Mouse (Mus musculus) left cerebral cortex, postnatal 36 days (tissue): ENCODE results near the gene Mybbp1a. TPM values are rescaled to one million over a fixed set of nuclear protein-coding genes. Genes with fewer than 3 reads are reported as not detected.
"Not testable (repeated sequence)": the region's sequence is repeated elsewhere in the genome, so short reads cannot be mapped to it uniquely, and the experiment has no call there.

ENCODE experiments used
- DNase-seq, 2 experiments: peaks; one replicate each; pipeline ENCODE4 v3.0.0; 2021 to 2022; ENCODE audit warnings: low spot score in 2 of 2, mixed read lengths in 1 of 2
- intact Hi-C: fragments of 180-260 bp; cut with DNase I; formaldehyde crosslinking; loops from one replicate; pipeline ENCODE4 v1.15.1; 2025
- total RNA-seq, 2 experiments: library from RNA; stranded (reverse); gene quantifications; 2 replicates each; pipeline ENCODE4 v1.2.3; 2021

The Mybbp1a gene
- total RNA-seq, 2 experiments from 2014 or later: 42.8 to 50.2 TPM

DNA sequence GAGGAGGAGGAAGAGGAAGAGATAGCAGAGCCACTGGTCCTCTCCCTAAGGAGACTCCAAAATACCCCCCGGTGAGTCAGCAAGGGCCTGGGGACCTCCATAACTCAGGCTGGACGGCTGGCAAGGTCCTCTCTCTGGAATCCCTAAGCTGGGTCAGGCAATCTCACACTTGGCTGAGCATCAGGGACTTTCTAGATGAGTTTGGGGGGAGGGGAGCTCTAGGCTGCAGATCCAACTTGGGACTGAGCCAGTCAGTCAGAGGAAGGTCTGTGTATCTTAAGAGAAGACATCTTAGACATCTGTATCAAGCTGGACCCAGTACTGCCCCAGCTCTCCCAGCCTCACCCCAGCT lies 5.5 kb upstream of the Mybbp1a start:
- DNase-seq: no peak
- intact Hi-C loops: loop anchor here (5.0 kb wide), 2 partner anchors 127 to 193 kb away; no protein-coding TSS in a partner anchor

DNA sequence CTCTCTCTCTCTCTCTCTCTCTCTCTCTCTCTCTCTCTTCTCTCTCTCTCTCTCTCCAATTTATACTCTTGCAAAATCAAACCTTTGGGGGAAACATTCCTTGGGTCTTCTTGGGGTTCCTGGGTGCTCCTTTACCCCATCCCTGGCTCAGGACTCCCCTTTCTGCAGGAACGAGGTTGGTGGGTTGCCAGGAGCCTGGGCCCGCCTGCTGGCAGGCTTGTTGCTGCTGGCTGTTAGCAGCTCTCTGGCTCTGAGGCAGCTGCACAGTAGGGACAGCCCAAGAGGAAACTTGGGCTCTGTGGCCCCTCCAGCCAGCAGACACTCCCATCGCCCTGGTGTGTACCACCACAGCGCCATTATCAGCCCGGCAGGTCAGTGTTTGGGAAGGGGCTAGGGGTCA lies 4.9 kb upstream of the Mybbp1a start:
- intact Hi-C loops: loop anchor here (5.0 kb wide), 2 partner anchors 126 to 194 kb away; no protein-coding TSS in a partner anchor
- no peak for DNase-seq

DNA sequence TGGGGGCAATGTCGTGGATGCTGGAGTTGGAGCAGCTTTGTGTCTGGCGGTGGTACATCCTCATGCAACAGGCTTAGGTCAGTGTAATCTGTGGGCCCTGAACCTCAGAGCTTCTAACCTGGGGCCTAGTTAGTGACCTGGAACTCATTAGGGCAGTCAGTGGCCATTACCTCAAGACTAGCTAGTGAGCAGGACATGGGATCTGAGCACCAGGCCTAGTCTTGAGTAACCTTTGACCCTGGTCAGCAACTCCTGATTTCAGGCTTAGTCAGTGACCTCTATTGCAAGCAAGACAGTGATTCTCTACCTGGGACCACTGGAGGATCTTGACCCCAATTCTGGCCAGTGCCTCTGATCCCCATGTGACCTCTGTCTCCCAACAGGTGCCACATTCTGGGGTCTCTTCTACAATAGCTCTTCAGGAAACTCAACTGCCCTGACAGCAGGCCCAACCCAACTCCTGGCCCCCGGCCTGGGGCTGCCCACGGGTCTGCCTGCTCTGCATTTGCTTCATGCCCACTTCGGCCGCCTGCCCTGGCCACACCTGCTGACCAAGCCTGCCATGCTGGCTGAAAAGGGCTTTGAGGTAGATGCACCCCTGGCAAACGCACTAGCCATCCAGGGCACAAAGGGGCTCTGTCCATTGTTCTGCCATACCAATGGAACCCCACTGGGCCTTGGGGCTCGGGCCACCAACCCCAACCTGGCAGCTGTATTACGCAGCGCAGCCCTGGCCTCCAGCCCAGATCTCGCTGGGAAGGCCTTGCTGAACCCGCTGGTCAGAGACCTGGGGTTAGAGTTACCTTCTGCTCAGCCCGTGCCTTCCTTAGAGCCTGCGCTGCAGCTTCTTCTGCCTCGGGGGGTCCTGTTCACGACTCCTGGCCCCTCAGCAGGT lies 4.2 kb upstream of the Mybbp1a start:
- intact Hi-C loops: loop anchor here (5.0 kb wide), 2 partner anchors 125 to 195 kb away; no protein-coding TSS in a partner anchor
- no peak for DNase-seq

DNA sequence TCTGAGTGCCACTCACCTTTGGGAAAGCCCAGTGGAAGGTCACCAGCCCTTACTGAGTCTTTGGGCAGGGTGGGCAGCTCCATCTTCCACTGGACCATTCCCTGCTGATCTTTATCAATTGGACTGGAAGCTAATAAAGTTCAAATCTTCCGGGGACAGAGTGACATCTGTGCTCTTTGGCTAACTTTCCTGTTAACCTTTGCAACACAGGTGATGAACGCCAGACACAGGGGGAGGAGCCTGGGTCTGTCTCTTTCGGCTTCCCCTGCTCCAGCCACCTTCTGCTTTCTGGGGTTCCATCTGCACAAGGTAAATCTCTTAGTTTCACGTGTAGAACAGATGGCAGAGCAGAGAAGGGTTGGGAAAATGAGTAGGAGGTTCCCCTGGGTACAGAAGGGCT lies 2.7 kb upstream of the Mybbp1a start:
- DNase-seq: no peak
- intact Hi-C loops: loop anchor here (5.0 kb wide), 2 partner anchors 124 to 196 kb away; no protein-coding TSS in a partner anchor

DNA sequence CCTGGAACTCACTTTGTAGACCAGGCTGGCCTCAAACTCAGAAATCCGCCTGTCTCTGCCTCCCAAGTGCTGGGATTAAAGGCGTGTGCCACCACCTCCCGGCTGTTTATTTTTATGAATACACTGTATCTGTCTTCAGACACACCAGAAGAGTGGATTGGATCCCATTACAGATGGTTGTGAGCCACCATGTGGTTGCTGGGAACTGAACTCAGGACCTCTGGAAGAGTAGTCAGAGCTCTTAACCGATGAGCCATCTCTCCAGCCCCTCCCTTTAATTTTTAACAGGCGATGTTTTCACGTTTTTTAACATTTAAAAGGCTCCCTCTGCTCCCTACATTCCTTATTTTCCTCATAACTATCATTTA lies 574 bp upstream of the Mybbp1a start:
- intact Hi-C loops: loop anchor here (5.0 kb wide), 1 partner anchor 47 kb away; the partner anchor contains the start of gene Spns2
- DNase-seq: not testable (repeated sequence)

DNA sequence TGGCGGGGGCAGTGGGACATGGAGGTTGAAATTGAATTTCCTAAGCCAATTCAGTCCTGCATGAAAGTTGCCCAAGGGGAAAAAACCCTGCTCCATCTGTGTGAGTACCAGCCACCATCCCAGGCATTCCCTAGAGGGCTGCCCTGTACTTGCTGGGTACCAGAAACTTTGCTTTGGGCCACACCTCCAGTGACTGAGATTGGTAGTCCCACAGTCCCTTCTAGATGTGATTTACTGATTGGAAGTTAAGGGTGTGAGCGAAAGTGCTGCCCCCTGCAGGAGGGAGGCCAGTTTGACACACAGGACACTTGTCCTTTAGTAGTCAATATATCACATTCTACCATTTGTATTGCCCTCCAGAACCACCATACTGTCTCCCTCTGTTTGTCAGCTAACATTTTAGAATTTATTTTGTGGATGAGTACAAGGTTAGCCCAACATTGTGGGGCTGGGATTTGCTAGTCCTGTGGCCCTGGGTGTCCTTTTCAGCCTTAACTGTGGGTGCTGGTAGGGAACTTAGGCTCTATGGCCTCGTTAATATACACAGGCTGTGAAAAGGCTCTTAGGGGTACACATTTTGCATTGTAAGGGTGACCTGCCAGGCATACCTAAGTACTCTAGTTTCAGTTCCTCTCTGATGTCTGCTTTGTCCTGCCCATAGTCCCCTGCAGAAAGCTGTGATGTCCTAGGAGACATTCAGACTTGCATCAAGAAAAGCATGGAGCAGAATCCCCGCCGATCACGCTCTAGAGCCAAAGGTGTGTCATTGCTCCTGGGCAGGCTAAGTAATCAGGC lies 5.4 kb downstream of the Mybbp1a start:
- intact Hi-C loops: no loop called here
- DNase-seq: no peak

DNA sequence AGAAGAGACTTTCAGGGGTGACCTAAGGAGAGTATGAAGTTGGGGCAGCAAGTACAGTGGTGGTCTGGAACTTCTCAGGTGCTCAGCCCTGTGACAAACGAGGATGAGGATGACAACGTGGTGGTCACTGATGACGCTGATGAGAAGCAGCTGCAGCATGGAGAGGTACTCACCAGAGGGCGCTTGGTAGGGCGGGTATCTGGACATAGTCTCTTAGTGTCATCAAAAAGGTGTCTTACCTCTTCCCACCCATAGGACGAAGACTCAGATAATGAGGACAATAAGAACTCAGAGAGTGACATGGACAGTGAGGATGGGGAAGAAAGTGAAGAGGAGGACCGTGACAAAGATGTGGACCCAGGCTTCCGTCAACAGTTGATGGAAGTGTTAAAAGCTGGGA lies 6.3 kb downstream of the Mybbp1a start:
- intact Hi-C loops: no loop called here
- no peak for DNase-seq

DNA sequence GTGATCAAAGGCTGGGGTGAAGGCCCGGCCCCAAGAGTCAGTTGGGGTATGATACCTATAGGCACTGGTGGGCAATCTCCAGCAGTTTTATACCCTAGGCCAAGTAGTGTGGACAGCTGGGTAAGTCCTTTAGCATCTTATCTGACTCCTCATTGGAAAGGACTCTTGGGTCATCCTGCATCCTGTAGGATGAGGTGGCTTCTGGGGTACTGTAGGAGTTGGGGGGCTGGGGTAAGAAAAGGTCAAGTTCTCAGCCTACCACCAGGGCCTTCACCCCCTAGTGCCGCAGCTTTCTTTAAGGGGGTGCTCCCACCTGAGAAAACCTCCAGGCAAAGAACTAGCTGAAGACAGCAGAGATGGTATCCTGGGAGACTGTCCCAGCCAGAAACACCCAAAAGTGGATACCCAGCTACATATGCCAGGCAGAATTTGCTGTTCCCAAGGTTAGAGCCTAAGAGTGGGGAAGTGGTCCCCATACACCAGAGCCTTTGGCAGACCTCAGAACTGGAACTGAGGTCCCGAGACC lies 11.0 kb downstream of the Mybbp1a start:
- DNase-seq: no peak
- intact Hi-C loops: no loop called here

DNA sequence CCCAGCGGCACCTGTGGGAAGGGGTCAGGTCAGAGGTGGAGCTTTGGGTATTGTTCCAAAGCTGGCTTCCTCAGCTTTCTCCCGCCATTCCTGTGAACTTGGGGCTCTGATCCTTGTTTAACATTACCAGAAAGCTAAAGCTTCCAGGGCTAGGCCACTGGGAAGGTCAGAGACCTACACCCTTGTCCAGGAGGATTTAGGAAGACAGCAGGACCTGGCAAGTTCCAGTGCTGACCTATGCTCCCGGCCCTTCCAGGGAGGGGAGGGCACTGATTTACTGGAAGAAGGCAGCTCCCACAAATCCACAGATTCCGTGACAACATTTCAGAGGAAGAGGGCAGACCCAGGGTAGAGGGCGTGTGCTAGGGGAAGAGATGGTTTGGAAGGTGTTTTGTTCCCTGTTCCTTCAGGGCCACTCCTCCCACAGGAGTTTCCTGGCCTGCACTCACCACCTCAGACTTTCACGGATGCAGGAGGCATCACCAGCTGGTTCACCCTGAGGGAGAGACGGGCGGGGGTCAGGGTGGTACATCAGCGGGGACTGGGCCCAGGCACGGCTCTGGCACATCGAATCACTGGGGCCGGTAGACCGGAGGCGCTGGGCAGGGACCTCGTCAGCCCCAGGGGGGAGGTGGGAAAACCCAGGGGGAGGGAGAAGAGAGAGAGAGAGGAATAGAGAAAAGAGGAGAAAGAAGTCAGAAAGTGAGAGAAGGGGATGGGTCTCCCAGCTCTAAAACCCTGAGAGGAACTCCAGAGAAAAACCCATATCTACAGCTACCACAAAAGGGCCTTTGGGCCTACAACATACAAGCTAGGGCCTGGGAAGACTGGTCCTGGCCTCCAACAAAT lies 12.2 kb downstream of the Mybbp1a start:
- intact Hi-C loops: no loop called here
- DNase-seq: no peak

DNA sequence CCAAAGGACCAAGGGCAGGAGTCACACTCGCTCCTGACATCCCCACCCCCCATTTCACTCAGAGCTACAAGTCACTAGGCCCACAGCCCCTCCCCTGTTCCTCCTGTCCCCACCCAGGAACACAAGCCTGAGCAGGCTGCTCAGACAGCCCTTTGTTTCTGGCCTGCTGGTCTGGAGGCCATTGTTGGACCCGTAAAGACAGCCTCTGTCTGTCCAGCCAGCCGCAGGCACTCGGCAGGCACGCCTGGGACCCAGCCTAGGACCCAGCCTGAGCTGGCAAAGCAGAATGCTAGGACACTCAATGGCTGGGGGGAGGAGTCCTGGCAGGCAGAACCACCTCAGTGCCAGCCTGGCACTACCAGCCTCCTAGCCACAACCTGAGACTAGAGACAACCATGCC lies 14.5 kb downstream of the Mybbp1a start:
- intact Hi-C loops: loop anchor here (5.0 kb wide), 1 partner anchor 77 kb away; no protein-coding TSS in a partner anchor
- DNase-seq: no peak

DNA sequence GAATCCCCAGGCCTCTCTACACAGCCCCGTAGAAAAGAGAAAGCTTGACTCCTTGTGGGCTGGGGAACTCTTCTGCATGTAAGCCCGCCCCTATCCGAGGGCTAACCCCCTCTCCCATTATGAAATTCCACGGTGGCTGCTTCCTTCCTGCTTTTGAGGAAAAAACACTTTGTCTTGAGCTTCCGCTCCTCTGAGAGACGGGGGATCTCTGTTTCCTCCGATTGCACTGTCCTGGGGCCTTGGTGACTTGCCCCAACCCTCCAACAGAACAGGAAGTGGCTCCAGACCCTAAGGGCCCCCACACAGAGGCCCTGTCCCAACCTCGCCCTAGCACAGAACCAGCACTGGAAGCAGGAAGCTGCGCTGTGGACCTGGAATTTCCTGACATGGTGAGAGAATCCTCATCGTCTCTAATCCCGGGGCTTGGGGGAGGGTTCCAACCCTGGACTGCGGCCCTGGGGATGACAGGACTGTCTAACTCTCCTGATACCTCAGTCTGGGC lies 16.9 kb downstream of the Mybbp1a start:
- no peak for DNase-seq
- intact Hi-C loops: loop anchor here (5.0 kb wide), 1 partner anchor 74 kb away; no protein-coding TSS in a partner anchor

DNA sequence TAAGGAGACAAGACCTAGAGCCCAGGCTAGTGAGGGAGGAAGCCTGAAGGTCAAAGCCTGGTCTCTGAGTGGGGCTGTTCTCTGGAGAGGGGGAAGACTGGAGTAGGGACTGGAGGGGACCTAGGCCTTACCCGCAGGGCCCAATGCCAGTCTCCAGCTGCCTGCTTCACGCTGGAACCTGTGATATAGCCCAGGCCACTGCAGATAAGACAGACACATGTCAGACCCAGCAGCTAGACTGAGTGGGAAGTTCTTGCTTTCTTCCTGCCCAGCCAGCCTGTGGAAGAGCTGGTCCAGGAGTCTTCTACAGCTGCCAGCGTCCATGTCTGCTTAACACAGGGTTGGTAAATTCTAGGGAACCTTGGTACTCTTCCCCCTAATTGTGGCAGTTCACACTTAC lies 17.3 kb downstream of the Mybbp1a start:
- DNase-seq: no peak
- intact Hi-C loops: loop anchor here (5.0 kb wide), 1 partner anchor 74 kb away; no protein-coding TSS in a partner anchor

DNA sequence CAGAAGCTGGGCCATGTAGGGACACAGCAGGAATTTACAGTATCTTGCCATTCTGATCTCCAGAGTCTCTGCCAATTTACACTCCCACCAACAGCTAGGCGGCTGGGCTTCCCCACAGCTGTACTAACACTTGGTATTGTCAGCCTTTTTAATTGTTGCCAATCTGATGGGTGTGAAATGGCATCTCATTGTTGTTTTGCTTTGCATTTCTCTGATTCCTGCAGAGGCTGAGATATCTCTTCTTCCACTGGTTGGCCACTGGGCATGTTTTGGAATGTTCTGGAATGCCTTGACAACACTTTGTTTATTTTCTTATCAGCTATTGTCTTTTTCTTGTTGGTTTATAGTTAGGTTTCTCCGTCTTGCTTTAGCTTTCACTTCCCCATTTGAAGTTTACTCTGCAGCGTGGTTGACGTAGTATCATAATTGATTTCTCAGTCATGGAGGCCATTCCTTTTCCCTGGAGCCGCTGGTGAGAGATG lies 20.4 kb downstream of the Mybbp1a start:
- intact Hi-C loops: no loop called here
- DNase-seq: no peak

DNA sequence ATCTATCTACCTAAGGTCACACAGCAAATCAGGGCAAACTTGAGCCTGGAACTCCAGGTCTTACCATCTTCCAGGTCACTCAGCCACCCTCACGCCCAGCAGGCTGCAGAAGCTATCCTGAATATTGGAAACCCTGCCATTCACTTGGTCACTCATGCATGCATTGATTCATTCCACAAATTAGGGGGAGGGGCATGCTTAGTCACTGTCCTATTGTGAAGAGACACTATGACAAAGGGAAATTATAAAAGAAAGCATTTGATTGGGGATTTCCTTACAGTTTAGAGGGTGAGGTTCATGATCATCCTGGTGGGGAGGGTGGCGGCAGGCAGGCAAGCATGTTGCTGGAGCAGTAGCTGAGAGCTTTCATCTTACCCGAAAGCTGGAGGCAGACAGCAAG lies 23.7 kb downstream of the Mybbp1a start:
- no peak for DNase-seq
- intact Hi-C loops: no loop called here

DNA sequence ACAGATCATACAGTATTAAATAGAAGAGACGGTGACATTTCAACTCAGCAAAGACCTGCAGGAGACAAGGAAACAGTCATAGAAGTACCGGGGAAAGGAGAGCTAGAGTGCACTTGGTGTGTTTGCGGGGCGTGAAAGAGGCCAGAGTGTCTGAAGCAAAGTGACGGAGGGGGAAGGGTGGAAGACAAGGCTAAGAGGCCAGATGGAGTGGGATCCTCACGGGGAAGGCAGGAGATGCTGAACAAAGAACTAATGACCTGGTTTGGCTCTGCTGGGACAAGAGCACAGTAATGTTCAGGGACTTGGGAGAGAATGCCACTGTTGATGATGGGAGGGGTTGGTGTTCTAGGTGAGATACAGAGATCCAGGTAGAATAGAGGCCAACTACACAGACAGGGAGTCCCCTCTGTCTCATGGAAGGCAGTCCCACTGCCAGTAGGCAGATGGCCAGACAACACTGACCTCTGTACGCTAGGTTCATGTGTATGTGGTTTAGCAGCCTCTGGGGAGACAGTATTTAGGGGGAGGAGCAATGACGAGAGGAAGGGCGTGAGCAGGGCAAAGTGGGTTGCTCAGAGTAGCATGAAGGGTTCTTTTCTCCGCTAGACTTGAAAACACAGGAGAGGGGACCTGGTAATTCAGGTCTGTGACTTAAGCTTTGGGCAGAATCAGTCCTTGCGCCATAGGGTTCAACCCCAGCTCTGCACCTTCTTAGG lies 25.0 kb downstream of the Mybbp1a start:
- intact Hi-C loops: no loop called here

DNA sequence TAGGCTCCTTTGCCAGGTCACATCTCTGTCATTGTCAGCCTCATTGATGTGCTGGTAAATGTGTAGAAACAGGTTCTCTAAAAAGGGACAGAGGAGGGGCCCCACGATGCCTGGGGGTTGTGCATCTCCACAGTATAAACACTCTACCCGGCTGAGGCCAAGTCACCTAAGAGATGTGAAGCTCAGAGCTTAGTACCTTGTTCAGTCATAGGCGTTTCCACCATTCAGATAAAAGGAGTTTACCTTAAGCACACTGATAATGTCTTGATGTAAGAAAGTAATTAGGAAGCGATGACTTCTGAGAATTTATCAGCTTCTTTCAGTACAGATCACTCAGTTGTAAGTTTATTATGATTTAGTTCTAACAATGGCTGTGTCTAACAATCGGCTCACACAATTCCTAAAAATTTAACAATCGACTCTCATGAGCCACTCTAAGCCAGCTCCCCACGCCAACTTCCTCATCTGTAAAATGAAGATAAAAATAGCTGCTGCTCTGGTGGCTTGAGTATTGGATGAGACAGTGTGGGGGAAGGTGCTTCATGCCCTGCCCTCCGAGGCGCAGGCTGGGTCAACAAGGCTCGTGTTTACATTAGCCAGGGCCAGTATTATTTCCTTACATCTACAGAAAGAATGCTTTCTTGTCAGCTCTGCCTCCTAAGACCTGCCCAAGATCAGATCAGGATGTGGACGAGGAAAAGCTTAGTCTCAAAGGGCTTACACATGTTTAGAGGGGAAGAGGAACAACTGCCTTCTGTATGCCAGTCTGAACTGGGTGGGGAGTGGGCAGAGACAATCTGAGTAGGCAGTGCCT lies 25.7 kb downstream of the Mybbp1a start:
- intact Hi-C loops: no loop called here
- DNase-seq: no peak

More for the DNA sequence above, 25.0 kb downstream of the Mybbp1a start:
- DNase-seq: no peak

DNA sequence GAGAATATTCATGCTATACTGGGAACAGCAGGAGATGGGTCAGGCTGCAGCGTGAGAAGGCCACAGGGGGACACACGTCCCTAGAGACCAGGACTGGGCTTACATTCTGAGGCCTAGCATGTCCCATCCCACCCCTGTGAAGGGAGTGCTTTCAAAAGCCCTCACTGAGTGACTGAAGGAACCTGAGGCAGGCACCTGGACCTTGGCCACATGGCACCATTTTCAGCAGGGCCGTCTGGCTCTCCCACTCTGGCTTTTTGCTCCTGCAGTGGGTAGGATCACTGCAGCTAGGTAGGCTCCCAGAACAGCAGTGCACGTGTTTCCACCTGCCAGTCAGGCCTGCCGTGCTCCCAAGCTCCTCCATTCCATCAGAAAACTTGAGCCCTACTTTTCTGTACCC lies 27.4 kb downstream of the Mybbp1a start:
- intact Hi-C loops: no loop called here
- no peak for DNase-seq

DNA sequence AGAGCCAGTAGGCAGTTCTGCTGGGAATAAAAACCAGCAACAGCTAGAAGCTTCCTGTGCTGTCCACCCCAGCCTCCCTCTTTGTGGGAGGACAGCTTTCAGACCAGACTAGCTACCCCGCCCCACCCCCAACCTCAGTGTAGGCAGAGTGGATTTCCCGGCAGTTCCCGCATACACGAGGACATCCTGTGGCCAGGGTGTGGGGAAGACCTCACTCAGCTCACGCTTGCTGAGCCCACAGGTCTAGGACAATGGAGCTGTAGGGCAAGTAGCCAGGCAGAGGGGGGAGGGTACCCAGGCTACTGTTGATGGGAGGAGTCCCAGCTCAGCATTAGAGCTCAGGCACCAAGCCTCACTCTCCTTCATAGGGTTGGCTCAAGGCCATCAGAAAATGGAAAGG lies 28.1 kb downstream of the Mybbp1a start:
- intact Hi-C loops: no loop called here
- peak in 1 of 2 experiments; percentile 43 for DNase-seq
